Mouse (Mus musculus): ENCODE results near the gene Sbno2. TPM values are rescaled to one million over a fixed set of nuclear protein-coding genes. Genes with fewer than 3 reads are reported as not detected.

Gene Sbno2
- polyA plus RNA-seq, 1 experiment, result 27.7 TPM

GRCm38 (mm10) chr10:80030736-80031135 lies 74.6 kb downstream of the Sbno2 start:
- Histone ChIP-seq H3K27ac (ENCODE audit: insufficient read depth, low read depth, low read length) (no peak overlapping the region), H3K27me3 (replicated peaks; ENCODE audit: control insufficient read depth, insufficient read depth, low read length) (no peaks in the 10 kb centered on the region), H3K4me3 (ENCODE audit: insufficient read depth, low read depth, low read length) (no peak overlapping the region), H3K4me1 (ENCODE audit: control insufficient read depth, insufficient read depth, low read length) (peaks cover 4% of the 10 kb centered on the region; the same call in 1 of the 2 replicates), H3K36me3 (ENCODE audit: control insufficient read depth, insufficient read depth, low read length) (no peaks in the 10 kb centered on the region)
- 86% methylated on average over 17 of the region's 17 CpGs for WGBS
- TF ChIP-seq CTCF (conservative IDR thresholded peaks at IDR 0.05; ENCODE audit: insufficient read depth, insufficient read length, low read depth, low read length) (no peak), POLR2A (IDR thresholded peaks at IDR 0.05; ENCODE audit: low read depth, low read length) (no peak)
- no peak for DNase-seq

GRCm38 (mm10) chr10:80030191-80030590 lies 75.2 kb downstream of the Sbno2 start:
- TF ChIP-seq CTCF (conservative IDR thresholded peaks at IDR 0.05; ENCODE audit: insufficient read depth, insufficient read length, low read depth, low read length) (no peak), POLR2A (IDR thresholded peaks at IDR 0.05; ENCODE audit: low read depth, low read length) (no peak)
- Histone ChIP-seq H3K27me3 (replicated peaks; ENCODE audit: control insufficient read depth, insufficient read depth, low read length) (no peaks in the 10 kb centered on the region), H3K4me1 (ENCODE audit: control insufficient read depth, insufficient read depth, low read length) (peaks cover 4% of the 10 kb centered on the region; the same call in 1 of the 2 replicates), H3K4me3 (ENCODE audit: insufficient read depth, low read depth, low read length) (no peak overlapping the region), H3K36me3 (ENCODE audit: control insufficient read depth, insufficient read depth, low read length) (no peaks in the 10 kb centered on the region), H3K27ac (ENCODE audit: insufficient read depth, low read depth, low read length) (no peak overlapping the region)
- no peak for DNase-seq
- WGBS, result 85% methylated on average over 8 of the region's 9 CpGs

- no peaks in the 10 kb centered on the region for H3K27me3 ChIP-seq (replicated peaks; ENCODE audit: control insufficient read depth, insufficient read depth, low read length)
- no peaks in the 10 kb centered on the region for H3K36me3 ChIP-seq (ENCODE audit: control insufficient read depth, insufficient read depth, low read length)
- H3K27ac ChIP-seq (ENCODE audit: insufficient read depth, low read depth, low read length), result no peak overlapping the region
- TF ChIP-seq POLR2A (IDR thresholded peaks at IDR 0.05; ENCODE audit: low read depth, low read length) (no peak), CTCF (conservative IDR thresholded peaks at IDR 0.05; ENCODE audit: insufficient read depth, insufficient read length, low read depth, low read length) (no peak)
- H3K4me3 ChIP-seq (ENCODE audit: insufficient read depth, low read depth, low read length), result no peak overlapping the region
- no peak for DNase-seq
- 95% methylated on average over 13 of the region's 13 CpGs for WGBS
- 0 out of 2 replicates have a peak, but pooled peaks cover under 1% of the 10 kb centered on the region for H3K4me1 ChIP-seq (ENCODE audit: control insufficient read depth, insufficient read depth, low read length)
These were observed 76.9 kb downstream of the Sbno2 start for GRCm38 (mm10) chr10:80028521-80028846.

GRCm38 (mm10) chr10:80027681-80028520 lies 77.5 kb downstream of the Sbno2 start:
- no peaks in the 10 kb centered on the region for H3K4me1 ChIP-seq (ENCODE audit: control insufficient read depth, insufficient read depth, low read length)
- TF ChIP-seq CTCF (conservative IDR thresholded peaks at IDR 0.05; ENCODE audit: insufficient read depth, insufficient read length, low read depth, low read length) (no peak), POLR2A (IDR thresholded peaks at IDR 0.05; ENCODE audit: low read depth, low read length) (no peak)
- H3K4me3 ChIP-seq (ENCODE audit: insufficient read depth, low read depth, low read length), result no peak overlapping the region
- H3K36me3 ChIP-seq (ENCODE audit: control insufficient read depth, insufficient read depth, low read length), result no peaks in the 10 kb centered on the region
- no peak for DNase-seq
- H3K27ac ChIP-seq (ENCODE audit: insufficient read depth, low read depth, low read length), result no peak overlapping the region
- WGBS, result 83% methylated on average over 20 of the region's 20 CpGs
- no peaks in the 10 kb centered on the region for H3K27me3 ChIP-seq (replicated peaks; ENCODE audit: control insufficient read depth, insufficient read depth, low read length)

GRCm38 (mm10) chr10:80025889-80026288 lies 79.5 kb downstream of the Sbno2 start:
- Histone ChIP-seq H3K27ac (ENCODE audit: insufficient read depth, low read depth, low read length) (no peak overlapping the region), H3K4me3 (ENCODE audit: insufficient read depth, low read depth, low read length) (no peak overlapping the region), H3K27me3 (replicated peaks; ENCODE audit: control insufficient read depth, insufficient read depth, low read length) (no peaks in the 10 kb centered on the region), H3K36me3 (ENCODE audit: control insufficient read depth, insufficient read depth, low read length) (no peaks in the 10 kb centered on the region), H3K4me1 (ENCODE audit: control insufficient read depth, insufficient read depth, low read length) (no peaks in the 10 kb centered on the region)
- DNase-seq, result no peak
- WGBS, result 63% methylated on average over 12 of the region's 12 CpGs
- TF ChIP-seq CTCF (conservative IDR thresholded peaks at IDR 0.05; ENCODE audit: insufficient read depth, insufficient read length, low read depth, low read length) (no peak), POLR2A (IDR thresholded peaks at IDR 0.05; ENCODE audit: low read depth, low read length) (no peak)

GRCm38 (mm10) chr10:80025463-80025862 lies 79.9 kb downstream of the Sbno2 start:
- Histone ChIP-seq H3K36me3 (ENCODE audit: control insufficient read depth, insufficient read depth, low read length) (no peaks in the 10 kb centered on the region), H3K27ac (ENCODE audit: insufficient read depth, low read depth, low read length) (no peak overlapping the region), H3K4me1 (ENCODE audit: control insufficient read depth, insufficient read depth, low read length) (no peaks in the 10 kb centered on the region), H3K4me3 (ENCODE audit: insufficient read depth, low read depth, low read length) (no peak overlapping the region), H3K27me3 (replicated peaks; ENCODE audit: control insufficient read depth, insufficient read depth, low read length) (no peaks in the 10 kb centered on the region)
- TF ChIP-seq CTCF (conservative IDR thresholded peaks at IDR 0.05; ENCODE audit: insufficient read depth, insufficient read length, low read depth, low read length) (no peak), POLR2A (IDR thresholded peaks at IDR 0.05; ENCODE audit: low read depth, low read length) (no peak)
- WGBS, result 81% methylated on average over 10 of the region's 10 CpGs
- no peak for DNase-seq

GRCm38 (mm10) chr10:80025044-80025347 lies 80.4 kb downstream of the Sbno2 start:
- Histone ChIP-seq H3K4me3 (ENCODE audit: insufficient read depth, low read depth, low read length) (no peak overlapping the region), H3K4me1 (ENCODE audit: control insufficient read depth, insufficient read depth, low read length) (no peaks in the 10 kb centered on the region), H3K27ac (ENCODE audit: insufficient read depth, low read depth, low read length) (no peak overlapping the region), H3K36me3 (ENCODE audit: control insufficient read depth, insufficient read depth, low read length) (no peaks in the 10 kb centered on the region), H3K27me3 (replicated peaks; ENCODE audit: control insufficient read depth, insufficient read depth, low read length) (no peaks in the 10 kb centered on the region)
- TF ChIP-seq CTCF (conservative IDR thresholded peaks at IDR 0.05; ENCODE audit: insufficient read depth, insufficient read length, low read depth, low read length), result no peak
- TF ChIP-seq POLR2A (IDR thresholded peaks at IDR 0.05; ENCODE audit: low read depth, low read length), result no peak
- DNase-seq, result no peak
- 79% methylated on average over 4 of the region's 4 CpGs for WGBS

All from kidney, adult 2 months (tissue).